In genomic region chr17:60180646-60181045, GRCm38 (mm10) we compare ENCODE assay signal across 20 mouse cellular contexts.
DNase-seq lines count a peak whose midpoint lies in the region; ATAC-seq and TF ChIP-seq lines count a peak whose summit lies in the region.
"Had no signal": no experiment of that assay in that cellular context is flagged by ENCODE, and none has a peak within 500 bp of the region (broad histone marks: within the 10 kb centered on the region; RNA-seq: fewer than 3 reads in every experiment).

No protein-coding gene starts in this region.

- no peaks in the 10 kb centered on the region for H3K27me3 ChIP-seq in lung, embryonic 14.5 days (ENCODE audit: insufficient read depth, low read length)
- H3K27me3 ChIP-seq: heart, embryonic 15.5 days; limb, embryonic 15.5 days; lung, embryonic 15.5 days; midbrain, embryonic 13.5 days; neural tube, embryonic 12.5 days had no signal

- H3K27ac ChIP-seq in lung, embryonic 14.5 days (ENCODE audit: low read depth) = no peak overlapping the region
- H3K27ac ChIP-seq: embryonic facial prominence, embryonic 10.5 days; heart, embryonic 15.5 days; limb, embryonic 15.5 days; lung, embryonic 15.5 days; midbrain, embryonic 13.5 days; neural tube, embryonic 12.5 days had no signal

- 54% methylated on average over 4 of the region's 4 CpGs for WGBS in lung, embryonic 14.5 days

- peak; percentile 63 for DNase-seq in adrenal gland, adult 2 months
- no peak for DNase-seq in adrenal gland, adult 18-20 months (ENCODE audit: low spot score in 2 of 2)
- DNase-seq in lung, embryonic 14.5 days = peak; percentile 16
- DNase-seq in lung, postnatal 14 days = no peak
- peak; percentile 6 for DNase-seq in cerebellum, adult 8-10 months
- no peak for DNase-seq in kidney, postnatal 25 days
- no peak for DNase-seq in kidney, adult 8-10 months
- DNase-seq in ovary, postnatal 10 days (ENCODE audit: low spot score) = no peak
- DNase-seq: forebrain, postnatal 0 days; heart, adult 18-20 months; kidney, adult 9 months; kidney, postnatal 4 days; right cerebral cortex, postnatal 25 days had no signal

- H3K9me3 ChIP-seq in lung, embryonic 14.5 days (ENCODE audit: low read depth, low read length) = no peaks in the 10 kb centered on the region
- H3K9me3 ChIP-seq: embryonic facial prominence, embryonic 10.5 days; heart, embryonic 15.5 days; limb, embryonic 15.5 days; lung, embryonic 15.5 days; midbrain, embryonic 13.5 days; neural tube, embryonic 12.5 days had no signal

- H3K36me3 ChIP-seq in lung, embryonic 14.5 days (ENCODE audit: insufficient read depth) = no peaks in the 10 kb centered on the region
- H3K36me3 ChIP-seq: embryonic facial prominence, embryonic 10.5 days; heart, embryonic 15.5 days; limb, embryonic 15.5 days; lung, embryonic 15.5 days; midbrain, embryonic 13.5 days; neural tube, embryonic 12.5 days had no signal

- no peak for TF ChIP-seq CTCF in lung, embryonic 14.5 days (IDR thresholded peaks at IDR 0.05; ENCODE audit: low read depth)

- no peak overlapping the region for H3K9ac ChIP-seq in lung, embryonic 14.5 days
- H3K9ac ChIP-seq: forebrain, postnatal 0 days; heart, embryonic 15.5 days; limb, embryonic 15.5 days; lung, embryonic 15.5 days; midbrain, embryonic 13.5 days; neural tube, embryonic 12.5 days had no signal

- no peak overlapping the region for H3K4me3 ChIP-seq in lung, embryonic 14.5 days (ENCODE audit: low read depth, low read length)
- H3K4me3 ChIP-seq: embryonic facial prominence, embryonic 10.5 days; erythroblast, embryonic 14.5 days; heart, embryonic 15.5 days; limb, embryonic 15.5 days; lung, embryonic 15.5 days; midbrain, embryonic 13.5 days; neural tube, embryonic 12.5 days had no signal

- H3K4me1 ChIP-seq in lung, embryonic 14.5 days (ENCODE audit: insufficient read depth) = no peaks in the 10 kb centered on the region
- H3K4me1 ChIP-seq: embryonic facial prominence, embryonic 10.5 days; heart, embryonic 15.5 days; limb, embryonic 15.5 days; lung, embryonic 15.5 days; midbrain, embryonic 13.5 days; neural tube, embryonic 12.5 days had no signal

- no peak for ATAC-seq in lung, embryonic 14.5 days (ENCODE audit: insufficient read depth)
- ATAC-seq: forebrain, postnatal 0 days; midbrain, embryonic 13.5 days had no signal

- no peak overlapping the region for H3K4me2 ChIP-seq in lung, embryonic 14.5 days
- H3K4me2 ChIP-seq: heart, embryonic 15.5 days; limb, embryonic 15.5 days; lung, embryonic 15.5 days; midbrain, embryonic 13.5 days; neural tube, embryonic 12.5 days had no signal

Comparison
In these comparisons a context has a peak if more than half of its experiments do, and no peak if none do; other contexts are left out.
1. DNase-seq: peak in adrenal gland, adult 2 months (single experiment), lung, embryonic 14.5 days (single experiment) and cerebellum, adult 8-10 months (single experiment); none in adrenal gland, adult 18-20 months (0 of 2), lung, postnatal 14 days (single experiment), kidney, postnatal 25 days (0 of 2), kidney, adult 8-10 months (0 of 2) and ovary, postnatal 10 days (single experiment).